Mouse (Mus musculus) bone marrow, adult 2 months (tissue): ENCODE data around the gene Slc24a2.

Experiments used
- CTCF ChIP-seq: fragments of 200-500 bp; IDR thresholded peaks from 2 replicates; pipeline ENCODE4 v1.5.1; 2011; ENCODE audit warnings: low read length, control low read depth; ENCODE audit not compliant: control insufficient read depth, insufficient read depth
- POLR2A ChIP-seq: fragments of 200-500 bp; IDR thresholded peaks from 2 replicates; pipeline ENCODE4 v1.6.1; 2011; ENCODE audit warnings: low read depth, mild to moderate bottlenecking, control low read depth, low read length, borderline replicate concordance; ENCODE audit not compliant: control insufficient read depth

DNA sequence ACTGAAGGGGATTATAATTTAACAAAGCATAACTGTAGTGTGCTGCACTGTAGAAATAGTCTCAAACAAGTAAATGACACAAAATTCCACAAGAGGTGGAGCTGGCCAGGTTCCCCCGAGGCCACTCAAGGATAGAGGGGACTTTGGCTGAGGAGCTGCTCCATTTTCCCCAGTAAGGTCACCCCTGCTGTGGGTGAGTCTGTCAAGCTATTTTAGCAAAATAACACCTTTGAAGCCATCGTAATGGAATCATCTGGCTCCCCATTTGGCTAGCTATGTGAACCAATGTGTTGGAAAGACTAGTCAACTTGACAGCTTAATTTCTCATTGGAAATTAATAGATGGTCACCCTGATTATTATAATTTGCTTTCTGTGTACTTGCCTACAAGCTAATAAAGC lies 28.2 kb downstream of the Slc24a2 start:
- TF ChIP-seq CTCF (no peak), POLR2A (no peak)
